Mouse (Mus musculus): ENCODE results near the gene Gpr137.

DNA sequence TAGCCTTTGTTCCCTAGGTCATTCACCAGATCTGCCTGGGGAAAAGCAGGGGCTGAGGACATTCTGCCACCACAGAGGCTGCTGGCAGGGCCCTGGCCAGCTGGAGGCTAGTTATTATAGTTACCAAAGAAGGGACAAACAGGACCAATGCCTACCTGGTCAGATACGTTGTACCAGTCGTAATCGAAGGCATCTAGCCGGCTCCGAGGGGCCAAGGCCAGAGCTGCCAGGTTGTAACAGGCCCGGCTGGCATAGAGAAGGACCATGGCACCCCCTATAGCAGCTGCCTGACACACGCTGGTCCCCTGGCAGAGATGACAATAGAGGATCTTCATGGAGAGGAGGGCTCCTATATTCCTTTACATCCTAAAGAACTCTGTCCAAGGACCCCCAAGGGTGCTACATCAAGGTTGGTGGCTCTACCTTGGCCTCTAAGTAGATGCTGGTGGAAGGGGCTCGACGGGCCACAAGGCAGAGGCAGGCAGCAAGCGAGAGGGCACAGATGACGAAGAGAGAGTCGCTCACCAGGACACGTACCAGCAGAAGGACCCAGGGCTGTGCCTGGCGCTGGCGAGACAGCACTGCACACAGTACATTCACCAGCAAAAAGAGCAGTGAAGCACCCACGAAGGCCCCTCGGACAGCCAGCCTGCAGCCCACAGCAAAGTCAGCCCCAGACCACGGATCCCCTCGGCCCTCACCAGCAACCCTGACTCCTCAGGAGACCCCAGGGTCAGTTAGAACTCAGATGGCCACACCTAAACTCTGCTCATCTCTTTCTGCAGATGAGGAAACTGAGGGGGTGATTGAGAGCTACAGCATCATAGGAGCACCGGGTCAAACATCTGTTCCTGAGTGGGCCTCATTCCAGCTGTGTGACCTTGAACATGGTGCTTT is 2.9 kb downstream of the Gpr137 start:
- TF ChIP-seq CTCF (IDR thresholded peaks at IDR 0.05; ENCODE audit: low read depth) = no peak
- no peak for TF ChIP-seq EP300 (IDR thresholded peaks at IDR 0.05; ENCODE audit: low read depth)
